Mouse (Mus musculus) skeletal muscle tissue, adult 2 months (tissue): ENCODE measurements at regions not wholly inside any gene's neighbourhood (a gene's known extent, or its start where the extent isn't known, plus 50 kb on each side); places are given as distances from the start of the nearest gene placed in this dataset.

Source experiments
- DNase-seq: peaks from one replicate; pipeline ENCODE4 v3.0.0-alpha.2; 2012; ENCODE audit warnings: low read depth, low spot score

GRCm38 (mm10) chr13:19888983-19889773 is 65.1 kb upstream of the Gpr141 start:
- no peak for DNase-seq

GRCm38 (mm10) chr13:19883896-19884658 is 60.0 kb upstream of the Gpr141 start:
- DNase-seq = no peak

- DNase-seq = no peak
Measured at GRCm38 (mm10) chr13:19882889-19883288, 58.8 kb upstream of the Gpr141 start.

GRCm38 (mm10) chr13:19881772-19882171 is 57.7 kb upstream of the Gpr141 start:
- no peak for DNase-seq

GRCm38 (mm10) chr13:19874621-19875249 is 50.7 kb upstream of the Gpr141 start:
- no peak for DNase-seq
